Mouse (Mus musculus): ENCODE measurements around the gene Lin28a.
A peak's percentile ranks its signal among the peaks of the same experiment; 100 is the strongest.

Gene Lin28a

GRCm38 (mm10) chr4:133978021-133978711 lies 40.5 kb downstream of the Lin28a start:
- no peak for DNase-seq

- DNase-seq: no peak
Observed at GRCm38 (mm10) chr4:133971741-133972140, 46.9 kb downstream of the Lin28a start.

DNA sequence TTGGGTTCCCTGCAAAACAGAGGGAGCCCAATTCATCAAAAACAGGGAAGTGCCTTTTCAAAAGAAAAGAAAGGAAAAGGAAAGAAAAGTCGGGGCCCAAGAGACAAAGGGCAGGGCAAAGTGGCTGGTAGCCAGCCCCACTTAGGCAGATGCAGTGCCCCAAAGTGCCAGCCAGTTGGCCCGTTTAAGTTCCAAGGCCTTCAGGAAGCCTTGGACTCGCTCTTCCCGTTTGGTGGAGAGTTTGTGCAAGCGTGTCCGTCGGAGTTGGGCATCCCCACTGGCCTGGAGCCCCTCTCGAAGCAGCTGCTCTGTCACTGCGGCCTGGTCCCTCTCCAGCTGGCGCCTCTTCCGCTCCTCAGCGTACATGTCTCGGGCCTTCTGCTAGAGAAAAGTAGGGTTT lies 47.8 kb downstream of the Lin28a start:
- DNase-seq: no peak

GRCm38 (mm10) chr4:133970196-133970595 lies 48.4 kb downstream of the Lin28a start:
- no peak for DNase-seq

GRCm38 (mm10) chr4:133969114-133969770 lies 49.4 kb downstream of the Lin28a start:
- no peak for DNase-seq

GRCm38 (mm10) chr4:133968150-133968921 lies 50.3 kb downstream of the Lin28a start, which contains the start of gene Hmgn2:
TSS of gene Hmgn2 (minus strand) at chr4:133968650.
- DNase-seq: peak; percentile 28 to 43

DNA sequence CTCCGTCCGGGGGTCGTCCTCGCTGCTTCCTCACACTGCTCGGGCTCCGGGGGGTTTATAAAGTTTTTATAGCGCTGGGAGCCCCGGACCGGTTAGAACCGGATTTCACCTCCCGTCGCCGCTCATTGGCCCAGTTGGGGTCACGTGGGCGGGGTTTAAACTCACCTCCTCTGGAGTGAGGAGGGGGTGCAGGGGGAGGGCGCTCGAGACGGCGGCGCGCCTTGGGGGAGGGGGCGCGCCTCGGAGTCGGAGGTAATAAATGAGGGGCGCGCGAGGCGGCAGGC lies 50.8 kb downstream of the Lin28a start:
- DNase-seq: peak; percentile 75 to 83

GRCm38 (mm10) chr4:133967138-133967865 lies 51.3 kb downstream of the Lin28a start:
- DNase-seq: peak; percentile 97 to 99

DNA sequence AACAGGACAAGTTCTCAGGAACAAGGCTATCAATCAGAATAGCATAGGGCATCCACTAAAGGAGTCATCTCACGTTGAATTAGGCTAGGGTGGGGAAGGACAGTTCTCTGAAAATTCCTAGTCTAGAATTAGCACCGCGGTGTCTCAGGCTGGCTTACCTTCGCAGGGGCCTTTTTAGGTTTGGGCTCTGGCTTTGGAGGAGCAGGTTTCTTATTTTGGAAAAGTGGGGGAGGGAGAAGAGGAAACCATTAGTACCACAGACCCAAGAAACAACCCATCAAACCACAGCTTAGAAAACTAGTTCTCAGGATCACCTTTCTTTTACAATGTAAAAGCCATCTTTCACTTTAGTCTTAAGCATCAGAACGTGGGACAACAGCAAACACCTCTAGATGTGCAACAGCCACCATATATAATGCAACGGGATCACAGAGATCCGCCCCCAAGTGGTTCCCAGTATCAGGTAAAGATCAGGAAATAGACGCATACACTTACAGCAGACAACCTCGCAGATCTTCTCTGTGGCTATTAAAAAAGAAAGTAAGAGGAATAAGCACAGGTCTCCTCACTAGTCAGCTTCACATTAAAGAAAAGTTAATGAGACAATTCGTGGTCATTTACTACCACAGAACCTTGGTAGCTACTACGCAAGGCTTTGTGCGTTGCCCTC lies 52.2 kb downstream of the Lin28a start:
- no peak for DNase-seq

DNA sequence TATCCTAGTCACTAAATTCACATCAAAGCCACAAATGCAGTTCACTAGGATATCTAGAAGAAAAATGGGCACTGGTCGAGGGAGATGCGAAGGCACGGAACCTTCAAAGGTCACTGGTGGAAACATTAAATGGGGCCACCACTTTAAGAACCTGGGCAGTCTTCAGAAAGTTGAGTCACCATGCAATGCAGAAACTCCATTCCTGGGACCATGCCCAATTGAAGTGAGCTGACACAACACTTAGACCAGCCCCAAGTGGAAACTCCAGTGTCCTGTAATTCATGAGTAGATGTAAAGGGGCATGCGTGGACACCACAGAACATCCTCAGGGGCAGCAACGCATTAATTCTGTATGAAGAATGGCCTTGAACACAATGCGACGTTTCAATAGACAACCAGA lies 56.1 kb downstream of the Lin28a start:
- no peak for DNase-seq

GRCm38 (mm10) chr4:133958884-133959283 lies 59.8 kb downstream of the Lin28a start:
- DNase-seq: no peak

- DNase-seq: no peak
Observed at GRCm38 (mm10) chr4:133956358-133956757, 62.3 kb downstream of the Lin28a start.

All from spleen, adult 18-20 months (tissue).